Mouse (Mus musculus): ENCODE data around the gene Eif2d.

- no peak for TF ChIP-seq CTCF (conservative IDR thresholded peaks at IDR 0.05; ENCODE audit: low read length)
- TF ChIP-seq NANOG (IDR thresholded peaks at IDR 0.05; ENCODE audit: borderline replicate concordance, low read length): no peak
- no peak for TF ChIP-seq POU5F1 (IDR thresholded peaks at IDR 0.05; ENCODE audit: borderline replicate concordance, low read length)
Observed at GRCm38 (mm10) chr1:131110525-131111106, 42.4 kb upstream of the Eif2d start.

Measured in E14TG2a.4 (cell line).